Mouse (Mus musculus): ENCODE results near the gene Fmnl2. TPM values are rescaled to one million over a fixed set of nuclear protein-coding genes. Genes with fewer than 3 reads are reported as not detected.

Fmnl2 gene
- polyA plus RNA-seq, 2 experiments from 2014 or later: 0.11 to 0.30 TPM

GRCm38 (mm10) chr2:52918094-52918493 lies 60.4 kb downstream of the Fmnl2 start:
- no peak for ATAC-seq

DNA sequence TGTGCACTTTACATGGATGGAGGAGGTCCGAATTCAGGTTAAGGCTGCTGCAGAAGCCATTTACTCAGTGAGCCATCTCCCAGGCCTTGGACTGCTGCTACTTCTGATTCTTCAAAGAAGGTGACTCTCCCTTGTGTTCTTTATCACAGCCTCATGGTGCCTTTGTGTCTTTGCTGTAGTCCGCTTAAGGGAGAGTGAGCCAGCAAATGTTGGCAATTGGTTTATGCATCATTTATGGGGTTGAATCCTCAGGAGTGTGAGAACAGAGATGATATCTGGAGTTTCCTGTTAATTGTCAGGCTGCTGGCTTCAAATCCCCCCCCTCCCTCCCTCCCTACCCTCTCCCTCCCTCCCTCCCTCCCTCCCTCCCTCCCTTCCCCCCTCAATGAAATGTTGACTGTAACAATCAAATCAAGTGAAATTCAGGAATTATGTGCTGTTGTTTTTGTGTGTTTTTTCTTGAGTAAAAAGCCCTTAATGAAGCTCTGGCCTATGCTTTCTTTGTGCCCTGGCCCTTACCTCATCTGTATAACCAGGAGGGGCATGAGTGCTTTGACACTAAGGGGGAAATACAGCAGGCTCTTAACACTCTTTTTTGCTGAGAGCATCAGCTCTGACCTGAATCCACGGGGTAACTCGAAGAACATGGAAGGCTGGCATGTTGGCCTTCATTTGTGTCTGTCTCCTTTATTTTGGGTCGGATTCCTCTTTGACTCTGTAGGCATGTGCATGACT lies 63.2 kb downstream of the Fmnl2 start:
- ATAC-seq: no peak

- ATAC-seq: no peak
Observed at GRCm38 (mm10) chr2:52925062-52925461, 67.4 kb downstream of the Fmnl2 start.

GRCm38 (mm10) chr2:52927381-52927780 lies 69.7 kb downstream of the Fmnl2 start:
- no peak for ATAC-seq

DNA sequence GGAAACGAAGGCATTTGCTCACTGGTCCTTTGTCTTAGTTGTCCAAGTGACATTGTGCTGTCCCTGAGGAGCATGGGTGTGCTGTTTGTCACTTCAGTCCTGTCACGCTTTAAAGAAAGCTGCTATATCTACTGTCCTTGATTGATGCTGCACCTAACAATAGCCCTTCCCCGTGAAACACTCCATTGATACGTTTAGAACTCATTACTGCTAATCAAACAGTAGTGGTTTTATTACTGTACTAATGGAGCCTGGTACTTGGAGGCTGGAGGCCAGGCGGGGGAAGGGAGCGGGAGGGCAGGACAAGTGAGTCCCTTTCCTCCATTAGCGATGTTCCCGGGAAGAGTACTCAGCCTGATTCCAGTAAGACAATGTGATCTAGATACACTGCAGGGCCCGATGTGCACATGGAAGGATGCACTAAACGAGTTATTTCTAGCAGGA lies 70.2 kb downstream of the Fmnl2 start:
- no peak for ATAC-seq

- ATAC-seq: no peak
Observed at GRCm38 (mm10) chr2:52928401-52928800, 70.7 kb downstream of the Fmnl2 start.

DNA sequence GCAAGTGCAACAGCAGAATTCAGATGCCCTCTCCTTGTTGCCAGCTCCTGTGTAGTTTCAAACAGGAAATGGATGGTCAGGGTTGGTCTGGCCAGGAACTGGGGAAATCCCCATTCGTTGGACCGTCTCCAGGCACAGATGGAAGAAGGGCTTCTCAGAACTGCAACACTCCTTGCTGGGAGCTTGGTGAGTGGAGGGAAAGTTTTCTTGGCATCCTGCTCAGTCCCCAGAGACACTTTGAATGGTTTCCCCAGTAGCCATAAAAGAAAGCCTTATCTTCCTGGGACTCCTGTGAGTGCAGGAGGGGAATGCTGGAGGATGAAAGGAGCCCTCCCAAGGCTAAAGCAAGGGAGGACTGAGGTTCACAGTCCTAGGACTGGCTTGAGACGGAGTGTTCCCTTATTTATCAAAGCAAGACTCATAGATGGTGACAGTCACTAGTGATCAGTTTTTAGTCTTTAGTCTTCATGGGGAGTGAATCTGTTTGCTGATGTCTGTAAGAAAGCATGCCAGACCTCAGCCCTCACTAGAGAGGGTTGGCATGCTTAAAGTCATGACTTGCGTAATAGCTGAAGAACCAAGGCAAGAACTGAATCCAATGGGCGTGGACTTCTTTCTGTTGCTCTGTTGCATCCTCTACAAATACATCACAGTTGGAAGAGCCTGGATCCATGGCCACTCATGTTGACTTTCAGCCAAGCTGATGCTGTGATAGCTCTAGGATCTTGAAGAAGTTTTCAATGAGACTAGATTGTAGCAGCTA lies 72.6 kb downstream of the Fmnl2 start:
- no peak for ATAC-seq

DNA sequence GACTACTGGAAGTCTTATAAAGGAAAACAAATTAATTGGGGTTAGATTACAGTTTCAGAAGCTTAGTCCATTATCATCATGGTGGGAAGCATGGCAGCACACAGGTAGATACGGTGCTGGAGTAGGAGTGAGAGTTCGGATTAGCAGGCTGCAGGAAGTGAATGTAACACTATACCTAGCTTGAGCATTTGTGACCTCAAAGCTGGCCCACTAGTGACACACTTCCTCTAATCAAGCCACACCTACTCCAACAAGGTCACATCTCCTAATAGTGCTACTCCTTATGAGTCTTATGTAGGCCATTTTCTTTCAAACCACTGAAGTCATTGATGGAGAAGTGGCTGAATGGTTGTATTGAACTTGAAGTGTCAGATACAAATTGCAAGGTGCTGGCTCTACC lies 73.7 kb downstream of the Fmnl2 start:
- no peak for ATAC-seq

DNA sequence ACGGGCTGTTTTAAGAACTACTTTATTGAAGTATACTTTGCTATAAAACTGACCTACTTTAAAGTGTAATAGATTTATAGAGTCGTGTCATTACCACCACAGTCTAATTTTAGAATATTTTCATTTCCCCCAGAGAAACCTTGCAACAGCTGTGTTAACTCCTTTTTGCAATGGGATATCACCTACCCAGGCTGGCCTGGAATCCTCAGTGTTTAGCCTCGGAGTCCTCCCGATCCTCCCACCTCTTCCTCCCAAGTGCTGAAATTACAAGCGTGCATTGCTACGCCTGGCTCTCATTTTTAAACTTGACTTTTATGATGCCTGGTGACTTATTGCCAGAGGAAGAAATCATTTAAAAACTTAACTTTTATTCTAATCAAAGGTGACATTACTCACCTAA lies 78.2 kb downstream of the Fmnl2 start:
- ATAC-seq: no peak

DNA sequence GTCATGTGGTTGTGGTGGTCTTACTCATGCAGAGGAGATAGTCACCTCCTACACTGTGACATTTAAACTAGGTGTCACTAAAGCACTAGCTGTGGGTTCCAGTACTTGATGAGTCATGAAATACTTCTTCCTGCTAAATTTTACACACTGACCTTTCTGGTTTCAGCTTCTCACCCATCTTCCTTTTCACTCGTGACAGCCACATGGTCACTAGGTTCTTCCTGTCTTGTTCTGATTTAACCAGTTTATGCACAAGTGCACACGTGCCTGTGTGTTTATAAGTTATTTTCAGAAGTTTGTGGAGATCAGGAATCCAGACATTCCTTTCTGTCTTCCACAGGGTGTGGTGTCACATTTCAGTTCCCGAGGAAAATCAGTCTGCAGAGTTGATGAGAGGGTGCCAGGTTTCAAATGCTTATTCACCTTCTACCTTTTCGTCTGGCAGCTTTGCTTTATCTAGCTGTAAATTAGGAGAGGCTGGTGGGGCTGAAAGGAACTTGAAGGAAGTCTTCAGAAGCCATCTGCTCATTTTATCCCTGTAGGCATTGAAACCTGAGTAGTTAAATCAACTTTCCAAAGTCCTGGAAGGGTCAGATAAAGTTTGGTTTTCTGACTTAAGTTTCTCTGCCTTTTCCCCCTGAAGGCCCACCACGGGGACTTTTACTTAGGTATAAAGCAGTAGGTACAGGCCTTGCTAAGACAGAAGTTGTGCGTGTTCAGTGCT lies 80.9 kb downstream of the Fmnl2 start:
- no peak for ATAC-seq

DNA sequence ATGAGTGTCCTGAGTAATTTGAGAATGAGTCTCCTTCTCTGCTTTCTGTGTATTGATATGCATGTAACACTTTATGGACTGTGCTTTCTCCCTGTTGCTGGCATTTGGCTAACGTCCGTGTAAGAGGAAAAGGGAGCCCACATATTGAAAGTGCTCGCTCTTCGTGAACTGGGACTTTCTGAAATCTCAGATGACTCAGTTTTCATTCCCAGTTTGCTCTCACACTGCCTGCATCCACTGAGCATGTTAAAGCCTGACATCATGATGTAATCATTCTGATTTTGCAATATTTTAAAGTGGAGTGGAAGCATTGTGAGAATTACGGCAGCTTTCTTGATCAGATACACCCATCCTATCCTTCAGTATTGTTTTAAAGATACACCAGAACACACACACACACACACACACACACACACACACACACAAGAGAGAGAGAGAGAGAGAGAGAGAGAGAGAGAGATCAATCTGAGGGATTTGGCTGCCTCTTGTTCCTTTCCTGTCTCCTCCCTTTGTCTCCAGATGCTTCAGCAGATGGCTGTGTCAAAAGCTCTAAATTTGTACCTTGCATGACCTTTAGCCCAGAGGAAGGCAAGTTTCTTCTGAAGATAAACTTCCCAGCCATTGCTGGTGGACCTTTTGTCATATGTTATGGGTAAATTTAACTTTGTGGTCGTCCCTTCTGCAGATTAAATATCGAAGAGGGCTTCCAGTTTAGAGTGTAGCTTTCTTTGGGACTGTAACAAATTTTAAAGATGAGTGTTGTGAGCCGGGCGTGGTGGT lies 86.2 kb downstream of the Fmnl2 start:
- no peak for ATAC-seq

GRCm38 (mm10) chr2:52944594-52944993 lies 86.9 kb downstream of the Fmnl2 start:
- no peak for ATAC-seq

- no peak for ATAC-seq
Observed at GRCm38 (mm10) chr2:52946074-52946473, 88.4 kb downstream of the Fmnl2 start.

DNA sequence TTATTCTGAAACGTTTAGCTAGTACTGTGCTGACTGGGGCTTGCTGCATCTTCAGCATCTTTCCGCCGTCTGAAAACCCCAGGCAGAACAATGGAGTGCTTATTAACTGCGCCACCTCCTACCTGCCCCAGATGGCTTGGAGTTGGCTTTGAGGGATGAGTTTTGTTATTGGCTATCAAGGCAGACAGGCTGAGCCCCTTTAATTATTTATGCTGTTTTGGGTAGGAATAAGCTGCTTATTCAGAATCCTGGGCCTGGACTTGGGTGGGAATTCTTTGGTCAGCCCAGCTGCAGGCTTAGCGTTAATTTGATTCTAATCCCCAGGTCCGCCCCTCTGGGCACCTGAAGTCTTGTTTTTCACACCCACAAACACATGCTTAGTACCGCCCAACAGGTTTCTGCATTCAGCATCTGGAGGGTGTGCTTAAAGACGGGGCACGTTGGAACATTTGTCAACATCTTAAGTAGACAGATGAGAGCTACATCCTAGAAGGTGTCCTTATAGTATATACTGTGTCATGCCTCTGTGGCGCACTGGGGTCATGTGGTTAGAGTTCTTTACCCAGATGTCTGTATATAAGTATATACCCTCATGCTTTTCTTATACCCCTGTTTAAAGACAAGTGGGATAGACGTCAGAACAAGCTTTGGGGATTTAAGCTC lies 89.0 kb downstream of the Fmnl2 start:
- no peak for ATAC-seq

- ATAC-seq: no peak
Observed at GRCm38 (mm10) chr2:52948406-52948805, 90.7 kb downstream of the Fmnl2 start.

DNA sequence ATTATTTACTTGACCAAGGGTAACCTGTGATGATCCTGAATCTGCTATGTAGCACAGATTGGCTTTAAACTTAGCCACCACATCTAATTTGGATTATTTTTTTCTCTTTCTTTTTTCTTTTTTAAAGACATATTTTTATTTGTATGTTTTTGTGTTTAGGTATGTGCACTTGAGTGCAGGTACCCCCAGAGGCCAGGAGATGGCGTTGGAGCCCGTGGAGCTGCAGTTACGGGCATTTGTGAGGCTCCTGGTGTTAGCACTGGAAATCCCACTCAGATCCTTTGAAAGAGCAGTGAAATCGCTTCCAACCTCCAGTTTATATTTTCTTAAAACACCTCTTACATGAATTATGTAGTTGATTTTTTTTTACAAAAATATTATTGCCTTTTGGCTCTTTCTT lies 91.9 kb downstream of the Fmnl2 start:
- no peak for ATAC-seq

GRCm38 (mm10) chr2:52950226-52950625 lies 92.6 kb downstream of the Fmnl2 start:
- ATAC-seq: no peak

GRCm38 (mm10) chr2:52952202-52952730 lies 94.6 kb downstream of the Fmnl2 start:
- no peak for ATAC-seq

- peak; percentile 57 for ATAC-seq
Observed at GRCm38 (mm10) chr2:52955090-52955489, 97.4 kb downstream of the Fmnl2 start.

DNA sequence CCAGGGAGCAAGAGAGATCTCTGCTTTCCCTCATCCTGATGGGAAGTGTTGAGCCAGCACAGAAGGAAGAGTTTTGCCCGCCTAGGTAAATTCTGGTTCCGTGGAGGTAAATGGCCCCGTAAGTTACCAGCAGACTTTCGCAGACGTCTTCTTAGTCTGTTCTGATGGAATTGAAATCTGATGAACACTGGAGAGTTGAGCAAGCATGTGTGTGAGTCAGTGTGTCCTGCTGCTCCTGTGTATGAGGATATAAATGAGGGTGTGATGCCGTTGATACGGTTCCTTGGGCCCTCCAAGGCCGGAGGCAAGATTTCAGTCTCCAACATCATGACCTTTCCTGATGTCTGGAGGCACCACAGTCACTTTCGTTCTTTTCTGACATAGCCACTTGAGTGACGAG lies 98.2 kb downstream of the Fmnl2 start:
- no peak for ATAC-seq

GRCm38 (mm10) chr2:52957771-52958534 lies 100.3 kb downstream of the Fmnl2 start:
- ATAC-seq: no peak
